8 mouse cellular contexts compared by ENCODE assay signal in genomic region chr16:44242633-44243032, GRCm38 (mm10).
A peak's percentile ranks its signal among the peaks of the same experiment; 100 is the strongest.
DNase-seq lines count a peak whose midpoint lies in the region; ATAC-seq lines count a peak whose summit lies in the region.

No protein-coding gene starts in this region.

- H3K27ac ChIP-seq in heart, embryonic 11.5 days (ENCODE audit: low read depth, low read length) = no peak overlapping the region
- H3K27ac ChIP-seq in midbrain, embryonic 12.5 days (replicated peaks) = no peak overlapping the region

- H3K4me3 ChIP-seq in heart, embryonic 11.5 days (ENCODE audit: low read depth, low read length) = no peak overlapping the region
- H3K4me3 ChIP-seq in midbrain, embryonic 12.5 days = no peak overlapping the region

- H3K4me2 ChIP-seq in heart, embryonic 11.5 days = no peak overlapping the region
- no peak overlapping the region for H3K4me2 ChIP-seq in midbrain, embryonic 12.5 days (replicated peaks)

- no peaks in the 10 kb centered on the region for H3K36me3 ChIP-seq in heart, embryonic 11.5 days (ENCODE audit: control insufficient read depth, insufficient read depth, low read length)
- H3K36me3 ChIP-seq in midbrain, embryonic 12.5 days = no peaks in the 10 kb centered on the region

- intact Hi-C loops in left cerebral cortex, postnatal 4 days (cut with DNase I) = loop anchor here (5.0 kb wide), 2 partner anchors 105 to 125 kb away; partner anchors contain the start of gene Spice1

- no peaks in the 10 kb centered on the region for H3K9me3 ChIP-seq in heart, embryonic 11.5 days (replicated peaks; ENCODE audit: control insufficient read depth, low read length)
- no peaks in the 10 kb centered on the region for H3K9me3 ChIP-seq in midbrain, embryonic 12.5 days

- 6% methylated on average over 1 of the region's 1 CpGs for WGBS in heart, embryonic 11.5 days (ENCODE audit: insufficient replicate concordance)
- WGBS in midbrain, embryonic 12.5 days = 0% methylated on average over 1 of the region's 1 CpGs

- no peak for ATAC-seq in heart, embryonic 11.5 days (replicated peaks; ENCODE audit: insufficient number of reproducible peaks, low FRiP score, low TSS enrichment)
- ATAC-seq in midbrain, embryonic 12.5 days (ENCODE audit: low FRiP score, low read depth) = peak; percentile 75

- peak; percentile 72 to 87 for DNase-seq in heart, adult 18-20 months
- DNase-seq in cerebellum, postnatal 14 days = peak; percentile 92
- DNase-seq in gastrocnemius, postnatal 10 days = peak; percentile 69
- DNase-seq in kidney, adult 11 months = peak; percentile 54
- peak; percentile 81 for DNase-seq in left cerebral cortex, postnatal 4 days
- DNase-seq in right cerebral cortex, postnatal 25 days = peak; percentile 40

- H3K9ac ChIP-seq in heart, embryonic 11.5 days (ENCODE audit: low read depth, low read length) = no peak overlapping the region
- no peak overlapping the region for H3K9ac ChIP-seq in midbrain, embryonic 12.5 days (replicated peaks)

- H3K4me1 ChIP-seq in heart, embryonic 11.5 days (ENCODE audit: control insufficient read depth, insufficient read depth, low read length) = peaks cover 4% of the 10 kb centered on the region; the same call in 1 of the 2 replicates
- H3K4me1 ChIP-seq in midbrain, embryonic 12.5 days = no peaks in the 10 kb centered on the region

- H3K27me3 ChIP-seq in heart, embryonic 11.5 days (ENCODE audit: control insufficient read depth, insufficient read depth, low read length) = no peaks in the 10 kb centered on the region
- H3K27me3 ChIP-seq in midbrain, embryonic 12.5 days = no peaks in the 10 kb centered on the region

Comparison
In these comparisons a context has a peak if more than half of its experiments do, and no peak if none do; other contexts are left out.
1. DNase-seq: peak in every context shown above with its lines; median percentile 92 in cerebellum, postnatal 14 days; 81 in left cerebral cortex, postnatal 4 days; 80 in heart, adult 18-20 months; 69 in gastrocnemius, postnatal 10 days; 54 in kidney, adult 11 months; 40 in right cerebral cortex, postnatal 25 days.